Comparison of ENCODE assay signal across 8 mouse cellular contexts in the genomic region with DNA sequence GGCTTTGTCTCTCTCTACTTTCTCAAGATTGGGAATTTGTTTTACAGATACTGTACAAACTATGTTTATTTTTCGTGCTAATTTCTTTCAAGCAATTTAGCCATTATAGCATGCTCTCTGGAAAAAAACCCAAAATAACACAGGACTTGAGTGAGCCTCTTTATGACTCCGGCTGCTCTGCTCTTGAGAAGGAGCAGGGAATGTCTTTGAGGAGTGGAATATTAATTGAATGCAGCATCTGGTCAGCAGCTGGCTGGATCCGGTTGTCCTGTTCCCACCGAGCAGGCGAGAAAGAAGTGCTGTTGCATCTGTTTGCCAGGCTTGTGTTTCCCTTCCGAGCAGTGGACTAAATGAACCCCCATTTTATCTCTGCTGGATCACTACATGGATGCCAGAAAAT.
DNase-seq lines count a peak whose midpoint lies in the region; ATAC-seq lines count a peak whose summit lies in the region.

No protein-coding gene starts in this region.

- peak; percentile 57; the same call in 1 of the 2 replicates for ATAC-seq in embryonic facial prominence, embryonic 14.5 days (ENCODE audit: low read depth)
- ATAC-seq in intestine, embryonic 15.5 days = peak; percentile 61

- no peaks in the 10 kb centered on the region for H3K9me3 ChIP-seq in embryonic facial prominence, embryonic 14.5 days (ENCODE audit: control insufficient read depth, low read length)
- H3K9me3 ChIP-seq in intestine, embryonic 15.5 days = no peaks in the 10 kb centered on the region
- no peaks in the 10 kb centered on the region for H3K9me3 ChIP-seq in midbrain, embryonic 10.5 days (replicated peaks)

- no peaks in the 10 kb centered on the region for H3K27me3 ChIP-seq in embryonic facial prominence, embryonic 14.5 days (replicated peaks; ENCODE audit: control insufficient read depth, insufficient read depth, low read length)
- H3K27me3 ChIP-seq in intestine, embryonic 15.5 days (replicated peaks) = no peaks in the 10 kb centered on the region
- H3K27me3 ChIP-seq in midbrain, embryonic 10.5 days (ENCODE audit: low read depth, poor library complexity, severe bottlenecking) = peaks cover 3% of the 10 kb centered on the region; the same call in 1 of the 2 replicates

- WGBS in embryonic facial prominence, embryonic 14.5 days = 14% methylated on average over 6 of the region's 6 CpGs
- 30% methylated on average over 6 of the region's 6 CpGs for WGBS in intestine, embryonic 15.5 days
- WGBS in midbrain, embryonic 10.5 days = 41% methylated on average over 6 of the region's 6 CpGs

- no peak overlapping the region for H3K4me3 ChIP-seq in embryonic facial prominence, embryonic 14.5 days (ENCODE audit: low read depth, low read length)
- H3K4me3 ChIP-seq in intestine, embryonic 15.5 days (replicated peaks) = no peak overlapping the region
- H3K4me3 ChIP-seq in midbrain, embryonic 10.5 days = no peak overlapping the region

- DNase-seq in cerebellum, postnatal 10 days = peak; percentile 10 to 15
- DNase-seq in cerebellum, adult 8-10 months = no peak
- DNase-seq in embryonic facial prominence, embryonic 14.5 days (ENCODE audit: low spot score) = peak; percentile 88
- peak; percentile 38 for DNase-seq in midbrain, embryonic 10.5 days (ENCODE audit: low spot score)
- DNase-seq in natural killer cell, adult 2 months (ENCODE audit: low spot score in 2 of 2) = no peak
- DNase-seq in cerebellum, adult 11-12 months = no peak
- DNase-seq in left cerebral cortex, adult 8-10 months (ENCODE audit: low spot score in 2 of 2) = no peak

- H3K4me1 ChIP-seq in embryonic facial prominence, embryonic 14.5 days (ENCODE audit: control insufficient read depth, insufficient read depth, low read length) = peaks cover 13% of the 10 kb centered on the region; the same call in 1 of the 2 replicates
- 0 out of 2 replicates have a peak, but pooled peaks cover 2% of the 10 kb centered on the region for H3K4me1 ChIP-seq in intestine, embryonic 15.5 days (replicated peaks)
- peaks cover 25% of the 10 kb centered on the region for H3K4me1 ChIP-seq in midbrain, embryonic 10.5 days

- no peaks in the 10 kb centered on the region for H3K36me3 ChIP-seq in embryonic facial prominence, embryonic 14.5 days (ENCODE audit: control insufficient read depth, insufficient read depth, low read length)
- no peaks in the 10 kb centered on the region for H3K36me3 ChIP-seq in intestine, embryonic 15.5 days
- no peaks in the 10 kb centered on the region for H3K36me3 ChIP-seq in midbrain, embryonic 10.5 days

- peak overlapping the region; percentile 29 for H3K4me2 ChIP-seq in embryonic facial prominence, embryonic 14.5 days (ENCODE audit: low read depth, low read length)
- 0 out of 2 replicates have a peak overlapping the region, but pooled peaks have one; percentile 6 for H3K4me2 ChIP-seq in intestine, embryonic 15.5 days (replicated peaks)

- no peak overlapping the region for H3K9ac ChIP-seq in embryonic facial prominence, embryonic 14.5 days (ENCODE audit: low read depth, low read length)
- no peak overlapping the region for H3K9ac ChIP-seq in intestine, embryonic 15.5 days

- no peak overlapping the region for H3K27ac ChIP-seq in embryonic facial prominence, embryonic 14.5 days (replicated peaks; ENCODE audit: low read depth, low read length)
- H3K27ac ChIP-seq in intestine, embryonic 15.5 days = no peak overlapping the region
- 0 out of 2 replicates have a peak overlapping the region, but pooled peaks have one; percentile 28 for H3K27ac ChIP-seq in midbrain, embryonic 10.5 days (replicated peaks)

Comparison
In these comparisons a context has a peak if more than half of its experiments do, and no peak if none do; other contexts are left out.
1. DNase-seq: peak in cerebellum, postnatal 10 days (2 of 2), embryonic facial prominence, embryonic 14.5 days (single experiment) and midbrain, embryonic 10.5 days (single experiment); none in cerebellum, adult 8-10 months (single experiment), natural killer cell, adult 2 months (0 of 2), cerebellum, adult 11-12 months (single experiment) and left cerebral cortex, adult 8-10 months (0 of 2).